Mouse (Mus musculus): ENCODE data around the gene Srgap3. TPM values are rescaled to one million over a fixed set of nuclear protein-coding genes. Genes with fewer than 3 reads are reported as not detected.
"Not testable (repeated sequence)": the region's sequence is repeated elsewhere in the genome, so short reads cannot be mapped to it uniquely, and the experiment has no call there.

The Srgap3 gene
- polyA plus RNA-seq, 1 experiment = 91.4 TPM

- peaks cover 3% of the 10 kb centered on the region for H3K4me1 ChIP-seq (ENCODE audit: control insufficient read depth, insufficient read depth, low read length)
- no peak overlapping the region for H3K27ac ChIP-seq (ENCODE audit: insufficient read depth, low read length)
- H3K4me3 ChIP-seq (ENCODE audit: insufficient read depth, low read length) = no peak overlapping the region
- TF ChIP-seq POLR2A (IDR thresholded peaks at IDR 0.05; ENCODE audit: extremely low read depth, insufficient read depth, low read length) (no peak), CTCF (IDR thresholded peaks at IDR 0.05; ENCODE audit: extremely low read depth, insufficient read depth, low read length) (no peak)
Observed at GRCm38 (mm10) chr6:112731386-112731785, 215.7 kb downstream of the Srgap3 start.

- peaks cover 8% of the 10 kb centered on the region for H3K4me1 ChIP-seq (ENCODE audit: control insufficient read depth, insufficient read depth, low read length)
- TF ChIP-seq CTCF (IDR thresholded peaks at IDR 0.05; ENCODE audit: extremely low read depth, insufficient read depth, low read length) (no peak), POLR2A (IDR thresholded peaks at IDR 0.05; ENCODE audit: extremely low read depth, insufficient read depth, low read length) (no peak)
- H3K4me3 ChIP-seq (ENCODE audit: insufficient read depth, low read length) = no peak overlapping the region
- no peak overlapping the region for H3K27ac ChIP-seq (ENCODE audit: insufficient read depth, low read length)
Observed at GRCm38 (mm10) chr6:112728760-112729422, 218.2 kb downstream of the Srgap3 start.

GRCm38 (mm10) chr6:112725468-112725867 lies 221.6 kb downstream of the Srgap3 start:
- no peak overlapping the region for H3K27ac ChIP-seq (ENCODE audit: insufficient read depth, low read length)
- TF ChIP-seq CTCF (IDR thresholded peaks at IDR 0.05; ENCODE audit: extremely low read depth, insufficient read depth, low read length) (no peak), POLR2A (IDR thresholded peaks at IDR 0.05; ENCODE audit: extremely low read depth, insufficient read depth, low read length) (no peak)
- H3K4me3 ChIP-seq (ENCODE audit: insufficient read depth, low read length) = no peak overlapping the region
- peaks cover 8% of the 10 kb centered on the region for H3K4me1 ChIP-seq (ENCODE audit: control insufficient read depth, insufficient read depth, low read length)

- TF ChIP-seq CTCF (IDR thresholded peaks at IDR 0.05; ENCODE audit: extremely low read depth, insufficient read depth, low read length) = no peak
- TF ChIP-seq POLR2A (IDR thresholded peaks at IDR 0.05; ENCODE audit: extremely low read depth, insufficient read depth, low read length) = no peak
- H3K4me3 ChIP-seq (ENCODE audit: insufficient read depth, low read length) = no peak overlapping the region
- no peak overlapping the region for H3K27ac ChIP-seq (ENCODE audit: insufficient read depth, low read length)
- H3K4me1 ChIP-seq (ENCODE audit: control insufficient read depth, insufficient read depth, low read length) = peaks cover 2% of the 10 kb centered on the region; the same call in 1 of the 2 replicates
Observed at GRCm38 (mm10) chr6:112720409-112721080, 226.5 kb downstream of the Srgap3 start.

GRCm38 (mm10) chr6:112719983-112720382 lies 227.1 kb downstream of the Srgap3 start:
- TF ChIP-seq POLR2A (IDR thresholded peaks at IDR 0.05; ENCODE audit: extremely low read depth, insufficient read depth, low read length) (no peak), CTCF (IDR thresholded peaks at IDR 0.05; ENCODE audit: extremely low read depth, insufficient read depth, low read length) (no peak)
- Histone ChIP-seq H3K27ac (ENCODE audit: insufficient read depth, low read length) (no peak overlapping the region), H3K4me3 (ENCODE audit: insufficient read depth, low read length) (no peak overlapping the region), H3K4me1 (ENCODE audit: control insufficient read depth, insufficient read depth, low read length) (no peaks in the 10 kb centered on the region)

GRCm38 (mm10) chr6:112717168-112717567 lies 229.9 kb downstream of the Srgap3 start:
- H3K4me1 ChIP-seq (ENCODE audit: control insufficient read depth, insufficient read depth, low read length) = no peaks in the 10 kb centered on the region
- H3K4me3 ChIP-seq (ENCODE audit: insufficient read depth, low read length) = no peak overlapping the region
- no peak overlapping the region for H3K27ac ChIP-seq (ENCODE audit: insufficient read depth, low read length)
- TF ChIP-seq POLR2A (IDR thresholded peaks at IDR 0.05; ENCODE audit: extremely low read depth, insufficient read depth, low read length) (no peak), CTCF (IDR thresholded peaks at IDR 0.05; ENCODE audit: extremely low read depth, insufficient read depth, low read length) (peak; percentile 58)

GRCm38 (mm10) chr6:112713951-112714350 lies 233.1 kb downstream of the Srgap3 start:
- Histone ChIP-seq H3K27ac (ENCODE audit: insufficient read depth, low read length) (no peak overlapping the region), H3K4me3 (ENCODE audit: insufficient read depth, low read length) (no peak overlapping the region), H3K4me1 (ENCODE audit: control insufficient read depth, insufficient read depth, low read length) (no peaks in the 10 kb centered on the region)
- TF ChIP-seq CTCF (IDR thresholded peaks at IDR 0.05; ENCODE audit: extremely low read depth, insufficient read depth, low read length) (no peak), POLR2A (IDR thresholded peaks at IDR 0.05; ENCODE audit: extremely low read depth, insufficient read depth, low read length) (no peak)

GRCm38 (mm10) chr6:112702296-112702695 lies 244.8 kb downstream of the Srgap3 start:
- H3K4me1 ChIP-seq (ENCODE audit: control insufficient read depth, insufficient read depth, low read length); H3K4me3 ChIP-seq (ENCODE audit: insufficient read depth, low read length); H3K27ac ChIP-seq (ENCODE audit: insufficient read depth, low read length): not testable (repeated sequence)

GRCm38 (mm10) chr6:112700392-112700791 lies 246.7 kb downstream of the Srgap3 start:
- H3K4me3 ChIP-seq (ENCODE audit: insufficient read depth, low read length) = no peak overlapping the region
- H3K4me1 ChIP-seq (ENCODE audit: control insufficient read depth, insufficient read depth, low read length) = no peaks in the 10 kb centered on the region
- peak; percentile 85 for TF ChIP-seq CTCF (IDR thresholded peaks at IDR 0.05; ENCODE audit: extremely low read depth, insufficient read depth, low read length)
- TF ChIP-seq POLR2A (IDR thresholded peaks at IDR 0.05; ENCODE audit: extremely low read depth, insufficient read depth, low read length) = no peak
- no peak overlapping the region for H3K27ac ChIP-seq (ENCODE audit: insufficient read depth, low read length)

GRCm38 (mm10) chr6:112699115-112699514 lies 248.0 kb downstream of the Srgap3 start:
- Histone ChIP-seq H3K4me1 (ENCODE audit: control insufficient read depth, insufficient read depth, low read length) (no peaks in the 10 kb centered on the region), H3K27ac (ENCODE audit: insufficient read depth, low read length) (no peak overlapping the region), H3K4me3 (ENCODE audit: insufficient read depth, low read length) (no peak overlapping the region)
- TF ChIP-seq POLR2A (IDR thresholded peaks at IDR 0.05; ENCODE audit: extremely low read depth, insufficient read depth, low read length) = no peak
- no peak for TF ChIP-seq CTCF (IDR thresholded peaks at IDR 0.05; ENCODE audit: extremely low read depth, insufficient read depth, low read length)
